14 mouse cellular contexts compared by ENCODE assay signal in the genomic region with DNA sequence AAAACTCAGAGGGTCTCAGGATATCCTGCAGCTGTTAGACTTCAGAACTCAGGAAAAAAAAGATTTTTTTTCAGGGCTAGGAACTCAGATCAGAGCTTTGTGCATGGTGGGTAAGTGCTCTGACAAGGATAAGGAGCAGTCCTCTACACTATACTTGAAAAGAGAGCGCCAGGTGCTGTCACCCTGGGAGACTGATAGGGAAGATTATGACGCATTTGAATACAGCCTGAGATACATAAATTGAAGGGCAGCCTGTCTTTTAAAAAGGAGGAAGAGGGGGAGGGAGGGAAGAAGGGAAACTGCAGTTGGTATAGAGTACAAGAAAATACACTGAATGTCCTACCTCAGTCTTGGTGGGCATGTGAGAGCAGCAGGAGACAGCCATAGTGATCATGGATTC. TPM values are rescaled to one million over a fixed set of nuclear protein-coding genes. Genes with fewer than 3 reads are reported as not detected.
DNase-seq lines count a peak whose midpoint lies in the region; ATAC-seq and TF ChIP-seq lines count a peak whose summit lies in the region.
"Had no signal": no experiment of that assay in that cellular context is flagged by ENCODE, and none has a peak within 500 bp of the region (broad histone marks: within the 10 kb centered on the region; RNA-seq: fewer than 3 reads in every experiment).

No protein-coding gene starts in this region.

- H3K27ac ChIP-seq in heart, embryonic 11.5 days (ENCODE audit: low read depth, low read length), result peak overlapping the region; percentile 4; the same call in 1 of the 2 replicates
- peak overlapping the region; percentile 32; the same call in 1 of the 2 replicates for H3K27ac ChIP-seq in intestine, embryonic 15.5 days
- H3K27ac ChIP-seq in intestine, embryonic 16.5 days (ENCODE audit: low read length), result no peak overlapping the region
- H3K27ac ChIP-seq in stomach, embryonic 16.5 days (ENCODE audit: low read length), result 0 out of 2 replicates have a peak overlapping the region, but pooled peaks have one; percentile 16
- H3K27ac ChIP-seq in stomach, postnatal 0 days (replicated peaks), result no peak overlapping the region
- H3K27ac ChIP-seq: embryonic facial prominence, embryonic 13.5 days; forebrain, embryonic 10.5 days; lung, embryonic 15.5 days had no signal

- H3K27me3 ChIP-seq in heart, embryonic 11.5 days (ENCODE audit: control insufficient read depth, insufficient read depth, low read length), result no peaks in the 10 kb centered on the region
- no peaks in the 10 kb centered on the region for H3K27me3 ChIP-seq in intestine, embryonic 15.5 days (replicated peaks)
- H3K27me3 ChIP-seq in intestine, embryonic 16.5 days (replicated peaks; ENCODE audit: control insufficient read depth, insufficient read depth, low read length), result no peaks in the 10 kb centered on the region
- no peaks in the 10 kb centered on the region for H3K27me3 ChIP-seq in stomach, embryonic 16.5 days (ENCODE audit: control insufficient read depth, insufficient read depth, low read length)
- H3K27me3 ChIP-seq in stomach, postnatal 0 days (ENCODE audit: control insufficient read depth, insufficient read depth, low read length), result no peaks in the 10 kb centered on the region
- H3K27me3 ChIP-seq: embryonic facial prominence, embryonic 13.5 days; lung, embryonic 15.5 days had no signal

- no peak overlapping the region for H3K4me3 ChIP-seq in heart, embryonic 11.5 days (ENCODE audit: low read depth, low read length)
- no peak overlapping the region for H3K4me3 ChIP-seq in intestine, embryonic 15.5 days (replicated peaks)
- H3K4me3 ChIP-seq in intestine, embryonic 16.5 days (ENCODE audit: low read length), result no peak overlapping the region
- H3K4me3 ChIP-seq in stomach, embryonic 16.5 days (replicated peaks; ENCODE audit: low read length), result no peak overlapping the region
- no peak overlapping the region for H3K4me3 ChIP-seq in stomach, postnatal 0 days (ENCODE audit: low read depth, low read length)
- H3K4me3 ChIP-seq: embryonic facial prominence, embryonic 13.5 days; forebrain, embryonic 10.5 days; lung, embryonic 15.5 days had no signal

- peaks cover 22% of the 10 kb centered on the region for H3K36me3 ChIP-seq in heart, embryonic 11.5 days (ENCODE audit: control insufficient read depth, insufficient read depth, low read length)
- peaks cover 15% of the 10 kb centered on the region; the same call in 1 of the 2 replicates for H3K36me3 ChIP-seq in intestine, embryonic 15.5 days
- H3K36me3 ChIP-seq in intestine, embryonic 16.5 days (ENCODE audit: control insufficient read depth, insufficient read depth, low read length), result no peaks in the 10 kb centered on the region
- 0 out of 2 replicates have a peak, but pooled peaks cover 3% of the 10 kb centered on the region for H3K36me3 ChIP-seq in stomach, embryonic 16.5 days (ENCODE audit: control insufficient read depth, insufficient read depth, low read length)
- peaks cover 6% of the 10 kb centered on the region for H3K36me3 ChIP-seq in stomach, postnatal 0 days (ENCODE audit: control insufficient read depth, insufficient read depth, low read length)

- WGBS in heart, embryonic 11.5 days (ENCODE audit: insufficient replicate concordance), result 47% methylated on average over 2 of the region's 2 CpGs
- 66% methylated on average over 2 of the region's 2 CpGs for WGBS in intestine, embryonic 15.5 days
- WGBS in intestine, embryonic 16.5 days, result 60% methylated on average over 2 of the region's 2 CpGs
- WGBS in stomach, embryonic 16.5 days, result 70% methylated on average over 2 of the region's 2 CpGs
- 62% methylated on average over 2 of the region's 2 CpGs for WGBS in stomach, postnatal 0 days

- TF ChIP-seq CTCF in stomach, postnatal 0 days (IDR thresholded peaks at IDR 0.05; ENCODE audit: low read depth), result no peak

- no peak for DNase-seq in heart, postnatal 4 days
- DNase-seq in stomach, postnatal 0 days (ENCODE audit: low spot score), result no peak
- no peak for DNase-seq in thymus, postnatal 4 days
- DNase-seq: adrenal gland, adult 8-10 months; spleen, adult 18-20 months had no signal

- no peak overlapping the region for H3K4me2 ChIP-seq in heart, embryonic 11.5 days
- no peak overlapping the region for H3K4me2 ChIP-seq in intestine, embryonic 15.5 days (replicated peaks)
- no peak overlapping the region for H3K4me2 ChIP-seq in intestine, embryonic 16.5 days (ENCODE audit: low read depth, low read length)
- no peak overlapping the region for H3K4me2 ChIP-seq in stomach, embryonic 16.5 days (ENCODE audit: low read depth, low read length)
- no peak overlapping the region for H3K4me2 ChIP-seq in stomach, postnatal 0 days (replicated peaks; ENCODE audit: low read depth)
- H3K4me2 ChIP-seq: embryonic facial prominence, embryonic 13.5 days; lung, embryonic 15.5 days had no signal

- no peak for ATAC-seq in heart, embryonic 11.5 days (replicated peaks; ENCODE audit: insufficient number of reproducible peaks, low FRiP score, low TSS enrichment)
- ATAC-seq in intestine, embryonic 15.5 days, result no peak
- ATAC-seq in intestine, embryonic 16.5 days, result no peak
- no peak for ATAC-seq in stomach, embryonic 16.5 days (ENCODE audit: insufficient read depth, low FRiP score)
- ATAC-seq in stomach, postnatal 0 days (ENCODE audit: low FRiP score, low TSS enrichment), result no peak
- ATAC-seq: inflammation-experienced regulatory T-cells, adult 6 months had no signal

- H3K4me1 ChIP-seq in heart, embryonic 11.5 days (ENCODE audit: control insufficient read depth, insufficient read depth, low read length), result peaks cover 21% of the 10 kb centered on the region
- H3K4me1 ChIP-seq in intestine, embryonic 15.5 days (replicated peaks), result peaks cover 5% of the 10 kb centered on the region; the same call in 1 of the 2 replicates
- no peaks in the 10 kb centered on the region; the same call in 1 of the 2 replicates for H3K4me1 ChIP-seq in intestine, embryonic 16.5 days (ENCODE audit: control insufficient read depth, insufficient read depth, low read length)
- H3K4me1 ChIP-seq in stomach, embryonic 16.5 days (ENCODE audit: control insufficient read depth, insufficient read depth, low read length), result no peaks in the 10 kb centered on the region
- no peaks in the 10 kb centered on the region for H3K4me1 ChIP-seq in stomach, postnatal 0 days (replicated peaks; ENCODE audit: control insufficient read depth, insufficient read depth)

- H3K9ac ChIP-seq in heart, embryonic 11.5 days (ENCODE audit: low read depth, low read length), result no peak overlapping the region
- H3K9ac ChIP-seq in intestine, embryonic 15.5 days, result no peak overlapping the region
- H3K9ac ChIP-seq in intestine, embryonic 16.5 days (ENCODE audit: low read depth, low read length), result no peak overlapping the region
- no peak overlapping the region for H3K9ac ChIP-seq in stomach, embryonic 16.5 days (ENCODE audit: low read length)
- H3K9ac ChIP-seq in stomach, postnatal 0 days (ENCODE audit: low read length), result no peak overlapping the region
- H3K9ac ChIP-seq: embryonic facial prominence, embryonic 13.5 days; lung, embryonic 15.5 days had no signal

- TF ChIP-seq EP300 in stomach, postnatal 0 days (optimal IDR thresholded peaks at IDR 0.05), result no peak

- H3K9me3 ChIP-seq in heart, embryonic 11.5 days (replicated peaks; ENCODE audit: control insufficient read depth, low read length), result no peaks in the 10 kb centered on the region
- no peaks in the 10 kb centered on the region for H3K9me3 ChIP-seq in intestine, embryonic 15.5 days
- H3K9me3 ChIP-seq in intestine, embryonic 16.5 days (ENCODE audit: control insufficient read depth, low read length), result no peaks in the 10 kb centered on the region
- H3K9me3 ChIP-seq in stomach, embryonic 16.5 days (replicated peaks; ENCODE audit: control insufficient read depth, low read length), result no peaks in the 10 kb centered on the region
- no peaks in the 10 kb centered on the region for H3K9me3 ChIP-seq in stomach, postnatal 0 days (ENCODE audit: control insufficient read depth, low read length)
- H3K9me3 ChIP-seq: embryonic facial prominence, embryonic 13.5 days; forebrain, embryonic 10.5 days; lung, embryonic 15.5 days had no signal

RNA-seq across cellular contexts. Expression of a gene that starts 7.8 kb away (rescaled TPM):
- polyA plus RNA-seq in heart, embryonic 11.5 days (2014; fragmentation: Nextera tagmentation; extraction: Ambion mirVana), result 28.1 and 28.3 TPM in 2 replicates
- total RNA-seq in heart, postnatal 4 days (2021), result 10 to 100 TPM; 19.4 to 21.1 TPM
- 27.8 and 31.3 TPM in 2 replicates for polyA plus RNA-seq in intestine, embryonic 15.5 days (2015; fragmentation: Nextera tagmentation; extraction: Ambion mirVana)
- 25.9 and 30.2 TPM in 2 replicates for polyA plus RNA-seq in intestine, embryonic 16.5 days (2015; fragmentation: Nextera tagmentation; extraction: Ambion mirVana)
- polyA plus RNA-seq in stomach, embryonic 16.5 days (2015; fragmentation: Nextera tagmentation; extraction: Ambion mirVana), result 25.6 and 28.7 TPM in 2 replicates
- 11.2 and 11.4 TPM in 2 replicates for polyA plus RNA-seq in stomach, postnatal 0 days (2015; fragmentation: Nextera tagmentation; extraction: Ambion mirVana)

RNA-seq across cellular contexts. Expression of a gene that starts 20.6 kb away (rescaled TPM):
- 35.7 and 37.3 TPM in 2 replicates for polyA plus RNA-seq in heart, embryonic 11.5 days (2014; fragmentation: Nextera tagmentation; extraction: Ambion mirVana)
- total RNA-seq in heart, postnatal 4 days (2021), result 10 to 100 TPM; 20.2 to 23.8 TPM
- 37.7 and 39.8 TPM in 2 replicates for polyA plus RNA-seq in intestine, embryonic 15.5 days (2015; fragmentation: Nextera tagmentation; extraction: Ambion mirVana)
- polyA plus RNA-seq in intestine, embryonic 16.5 days (2015; fragmentation: Nextera tagmentation; extraction: Ambion mirVana), result 39.8 and 41.1 TPM in 2 replicates
- 35.5 and 42.8 TPM in 2 replicates for polyA plus RNA-seq in stomach, embryonic 16.5 days (2015; fragmentation: Nextera tagmentation; extraction: Ambion mirVana)
- 23.9 and 24.0 TPM in 2 replicates for polyA plus RNA-seq in stomach, postnatal 0 days (2015; fragmentation: Nextera tagmentation; extraction: Ambion mirVana)

RNA-seq across cellular contexts. Expression of a gene that starts 41.5 kb away (rescaled TPM):
- 72.5 and 77.9 TPM in 2 replicates for polyA plus RNA-seq in heart, embryonic 11.5 days (2014; fragmentation: Nextera tagmentation; extraction: Ambion mirVana)
- total RNA-seq in heart, postnatal 4 days (2021), result 10 to 100 TPM; 48.2 to 51.9 TPM
- 70.6 and 86.5 TPM in 2 replicates for polyA plus RNA-seq in intestine, embryonic 15.5 days (2015; fragmentation: Nextera tagmentation; extraction: Ambion mirVana)
- polyA plus RNA-seq in intestine, embryonic 16.5 days (2015; fragmentation: Nextera tagmentation; extraction: Ambion mirVana), result 62.4 and 73.7 TPM in 2 replicates
- polyA plus RNA-seq in stomach, embryonic 16.5 days (2015; fragmentation: Nextera tagmentation; extraction: Ambion mirVana), result 75.6 and 84.2 TPM in 2 replicates
- polyA plus RNA-seq in stomach, postnatal 0 days (2015; fragmentation: Nextera tagmentation; extraction: Ambion mirVana), result 52.6 and 53.8 TPM in 2 replicates

RNA-seq across cellular contexts. Expression of a gene that starts 49.6 kb away (rescaled TPM):
- 0.57 and 1.8 TPM in 2 replicates for polyA plus RNA-seq in heart, embryonic 11.5 days (2014; fragmentation: Nextera tagmentation; extraction: Ambion mirVana)
- total RNA-seq in heart, postnatal 4 days (2021), result 1 to 10 TPM; 1.2 to 1.5 TPM
- 3.6 and 3.9 TPM in 2 replicates for polyA plus RNA-seq in intestine, embryonic 15.5 days (2015; fragmentation: Nextera tagmentation; extraction: Ambion mirVana)
- 5.3 and 7.8 TPM in 2 replicates for polyA plus RNA-seq in intestine, embryonic 16.5 days (2015; fragmentation: Nextera tagmentation; extraction: Ambion mirVana)
- 1.5 and 2.2 TPM in 2 replicates for polyA plus RNA-seq in stomach, embryonic 16.5 days (2015; fragmentation: Nextera tagmentation; extraction: Ambion mirVana)
- 2.3 and 2.6 TPM in 2 replicates for polyA plus RNA-seq in stomach, postnatal 0 days (2015; fragmentation: Nextera tagmentation; extraction: Ambion mirVana)
- total RNA-seq: granulocyte monocyte progenitor cell, adult 5-6 weeks had no signal

Comparison
In these comparisons a context has a peak if more than half of its experiments do, and no peak if none do; other contexts are left out.
1. H3K27ac ChIP-seq: peak in heart, embryonic 11.5 days (single experiment), intestine, embryonic 15.5 days (single experiment) and stomach, embryonic 16.5 days (single experiment); none in intestine, embryonic 16.5 days (single experiment) and stomach, postnatal 0 days (single experiment).